Mouse (Mus musculus) embryonic facial prominence, embryonic 14.5 days (tissue): Measurements from ENCODE around the gene Cpne2. TPM values are rescaled to one million over a fixed set of nuclear protein-coding genes. Genes with fewer than 3 reads are reported as not detected.

Experiments
- ATAC-seq: fragments of 200-750 bp; cut with Nextera tagmentation; 2 replicates; pipeline ENCODE4 v1.8.0; 2017; ENCODE audit warnings: low read depth, moderate number of reproducible peaks, moderate TSS enrichment
- DNase-seq: peaks from one replicate; pipeline ENCODE4 v3.0.0-alpha.2; 2015; ENCODE audit warnings: low spot score
- H3K27ac ChIP-seq: fragments of 300-500 bp; sonication (generic); replicated peaks from 2 replicates; pipeline ENCODE4 v1.5.1; 2014; ENCODE audit warnings: low read depth, mild to moderate bottlenecking, low read length, moderate library complexity
- H3K27me3 ChIP-seq: fragments of 300-500 bp; sonication (generic); replicated peaks from 2 replicates; pipeline ENCODE4 v1.6.1; 2014; ENCODE audit warnings: low read length; ENCODE audit not compliant: control insufficient read depth, insufficient read depth
- H3K36me3 ChIP-seq: fragments of 300-500 bp; sonication (generic); 2 replicates; pipeline ENCODE4 v1.6.1; 2014; ENCODE audit warnings: low read length, mixed read lengths; ENCODE audit not compliant: control insufficient read depth, insufficient read depth
- H3K4me1 ChIP-seq: fragments of 300-500 bp; sonication (generic); 2 replicates; pipeline ENCODE4 v1.6.1; 2014; ENCODE audit warnings: antibody characterized with exemption, low read length; ENCODE audit not compliant: control insufficient read depth, insufficient read depth
- H3K4me2 ChIP-seq: fragments of 300-500 bp; sonication (generic); 2 replicates; pipeline ENCODE4 v1.6.1; 2014; ENCODE audit warnings: low read depth, mild to moderate bottlenecking, low read length, moderate library complexity, mixed read lengths
- H3K4me3 ChIP-seq: fragments of 300-500 bp; sonication (generic); 2 replicates; pipeline ENCODE4 v1.5.1; 2014; ENCODE audit warnings: low read depth, mild to moderate bottlenecking, low read length
- H3K9ac ChIP-seq: fragments of 300-500 bp; sonication (generic); 2 replicates; pipeline ENCODE4 v1.6.1; 2014; ENCODE audit warnings: low read depth, mild to moderate bottlenecking, low read length, moderate library complexity, mixed read lengths
- H3K9me3 ChIP-seq: fragments of 300-500 bp; sonication (generic); 2 replicates; pipeline ENCODE4 v1.6.1; 2016; ENCODE audit warnings: low read length; ENCODE audit not compliant: control insufficient read depth
- WGBS: fragments of 180-500 bp; shearing (Covaris S2); extraction: QIAGEN DNeasy Blood & Tissue Kit; methylation state at CpG from one replicate; pipeline ENCODE4 v1.1.7; 2014; 5-methylcytosine and 5-hydroxymethylcytosine counted together
- polyA plus RNA-seq: library from polyadenylated mRNA; unstranded; fragments of >200 nt; fragmentation: Nextera tagmentation; extraction: Ambion mirVana; gene quantifications from 2 replicates; pipeline ENCODE4 v1.2.1, GENCODE M21; 2014

Gene Cpne2
- polyA plus RNA-seq, 1 experiment from 2014 or later, result 12.4 TPM

DNA sequence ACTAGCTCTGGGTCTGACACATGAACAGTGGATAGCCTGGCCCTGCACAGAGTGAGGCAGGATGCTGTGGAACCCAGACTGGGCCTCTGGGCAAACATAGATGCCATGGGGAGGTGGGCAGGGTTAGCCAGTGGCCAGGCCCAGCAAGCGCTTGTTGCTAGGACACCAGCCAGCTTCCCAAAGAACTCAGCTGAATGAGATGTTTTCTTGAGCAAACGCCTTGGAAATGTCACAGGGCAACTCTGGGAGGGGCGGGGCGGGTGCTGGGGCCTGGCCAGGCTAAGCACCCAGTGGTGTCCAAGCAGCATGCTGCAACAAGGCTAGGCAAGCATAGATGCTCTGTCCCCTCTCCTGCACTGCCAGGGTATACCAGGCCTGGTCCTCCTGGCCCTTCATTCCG is 28.5 kb downstream of the Cpne2 start:
- H3K9me3 ChIP-seq, result no peaks in the 10 kb centered on the region
- no peak overlapping the region for H3K4me2 ChIP-seq
- H3K27ac ChIP-seq, result no peak overlapping the region
- H3K36me3 ChIP-seq, result no peaks in the 10 kb centered on the region
- no peak overlapping the region for H3K4me3 ChIP-seq
- H3K4me1 ChIP-seq, result no peaks in the 10 kb centered on the region
- WGBS, result 80% methylated on average over 2 of the region's 5 CpGs
- ATAC-seq (no peak), DNase-seq (no peak)
- H3K9ac ChIP-seq, result no peak overlapping the region
- H3K27me3 ChIP-seq, result no peaks in the 10 kb centered on the region

DNA sequence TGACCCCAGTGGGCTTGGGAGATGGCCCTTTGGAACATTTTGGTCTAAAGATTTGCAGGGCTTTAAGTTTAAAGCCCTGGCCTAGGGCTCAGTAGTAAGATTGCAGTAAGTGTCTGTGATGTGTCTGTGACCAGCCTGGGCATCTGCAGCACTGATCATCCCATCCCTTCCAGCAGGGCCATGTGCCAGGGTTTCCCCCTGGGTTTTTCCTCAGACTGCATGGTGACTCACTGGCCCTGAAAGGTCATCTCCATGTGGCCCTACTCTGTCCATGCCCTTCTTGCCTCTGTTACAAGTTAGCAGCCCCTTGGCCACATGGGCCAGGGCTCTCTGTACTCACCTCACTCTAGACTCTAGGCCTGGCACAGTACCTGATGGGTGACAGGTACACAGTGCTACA is 31.6 kb downstream of the Cpne2 start:
- Histone ChIP-seq H3K9ac (no peak overlapping the region), H3K4me3 (no peak overlapping the region), H3K27me3 (no peaks in the 10 kb centered on the region), H3K4me1 (0 out of 2 replicates have a peak, but pooled peaks cover 5% of the 10 kb centered on the region), H3K9me3 (no peaks in the 10 kb centered on the region), H3K36me3 (no peaks in the 10 kb centered on the region), H3K27ac (no peak overlapping the region), H3K4me2 (no peak overlapping the region)
- no peak for DNase-seq
- ATAC-seq, result no peak

DNA sequence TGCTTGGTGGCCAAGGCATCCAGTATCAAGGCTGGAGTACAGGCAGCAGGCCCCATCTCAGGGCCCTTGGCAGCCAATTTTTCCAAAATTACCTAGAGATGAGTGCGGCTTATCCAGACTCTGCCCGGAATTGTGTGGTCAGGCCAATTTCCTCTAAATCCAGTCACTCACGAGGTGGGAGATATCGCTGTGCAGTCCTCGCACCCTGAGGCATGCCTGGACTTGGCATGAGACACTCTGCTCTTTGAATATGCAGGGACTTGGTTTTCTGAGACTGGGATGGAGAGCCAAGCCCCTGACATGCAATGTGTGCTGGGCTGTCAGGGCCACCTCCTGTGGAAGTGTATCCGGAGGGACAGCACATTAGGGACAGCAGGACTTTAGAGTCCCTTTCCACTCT is 33.2 kb downstream of the Cpne2 start:
- ATAC-seq (no peak), DNase-seq (no peak)
- H3K4me2 ChIP-seq, result no peak overlapping the region
- peaks cover 1% of the 10 kb centered on the region; the same call in 1 of the 2 replicates for H3K36me3 ChIP-seq
- H3K27me3 ChIP-seq, result no peaks in the 10 kb centered on the region
- WGBS, result 72% methylated on average over 6 of the region's 6 CpGs
- no peak overlapping the region for H3K27ac ChIP-seq
- no peak overlapping the region for H3K4me3 ChIP-seq
- 0 out of 2 replicates have a peak, but pooled peaks cover 5% of the 10 kb centered on the region for H3K4me1 ChIP-seq
- no peaks in the 10 kb centered on the region for H3K9me3 ChIP-seq
- H3K9ac ChIP-seq, result no peak overlapping the region

DNA sequence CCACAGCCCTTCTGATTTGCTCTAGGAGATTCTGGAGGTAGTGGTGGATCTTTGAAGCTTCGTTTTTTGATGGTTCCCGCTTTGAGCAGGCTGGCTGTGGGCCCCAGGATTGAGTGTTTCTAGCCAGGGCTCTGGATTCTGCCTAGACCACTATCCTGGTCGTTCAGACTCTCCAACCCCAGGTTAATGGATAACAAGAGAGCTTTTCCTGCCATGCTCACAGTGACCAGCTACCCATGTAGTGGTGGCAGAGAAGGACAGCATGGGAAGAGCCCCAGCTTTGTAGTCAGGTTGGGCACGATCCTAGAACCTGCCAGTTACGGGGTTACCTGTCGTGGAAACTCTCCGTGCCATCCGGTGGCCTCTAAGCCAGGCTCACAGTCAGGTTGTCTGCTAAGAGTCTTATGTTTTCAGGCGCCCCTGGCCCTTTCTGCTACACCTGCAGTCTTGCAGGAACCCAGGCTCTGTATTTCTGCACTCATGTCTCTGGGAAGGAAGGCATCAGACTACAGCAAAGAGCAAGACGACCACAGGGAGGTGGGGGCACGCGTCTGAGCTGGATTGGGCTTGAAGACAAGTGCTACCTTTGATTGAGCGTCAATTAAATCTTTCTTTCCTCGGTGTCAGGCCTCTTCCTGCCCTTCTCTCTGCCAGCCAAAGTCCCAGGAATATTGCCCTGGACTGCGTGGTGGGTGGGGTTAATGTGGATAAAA is 33.8 kb downstream of the Cpne2 start:
- no peak overlapping the region for H3K9ac ChIP-seq
- DNase-seq (no peak), ATAC-seq (no peak)
- H3K27ac ChIP-seq, result no peak overlapping the region
- no peaks in the 10 kb centered on the region for H3K27me3 ChIP-seq
- H3K9me3 ChIP-seq, result no peaks in the 10 kb centered on the region
- 67% methylated on average over 15 of the region's 15 CpGs for WGBS
- peaks cover 7% of the 10 kb centered on the region; the same call in 1 of the 2 replicates for H3K36me3 ChIP-seq
- H3K4me3 ChIP-seq, result no peak overlapping the region
- H3K4me2 ChIP-seq, result no peak overlapping the region
- H3K4me1 ChIP-seq, result 0 out of 2 replicates have a peak, but pooled peaks cover 5% of the 10 kb centered on the region

DNA sequence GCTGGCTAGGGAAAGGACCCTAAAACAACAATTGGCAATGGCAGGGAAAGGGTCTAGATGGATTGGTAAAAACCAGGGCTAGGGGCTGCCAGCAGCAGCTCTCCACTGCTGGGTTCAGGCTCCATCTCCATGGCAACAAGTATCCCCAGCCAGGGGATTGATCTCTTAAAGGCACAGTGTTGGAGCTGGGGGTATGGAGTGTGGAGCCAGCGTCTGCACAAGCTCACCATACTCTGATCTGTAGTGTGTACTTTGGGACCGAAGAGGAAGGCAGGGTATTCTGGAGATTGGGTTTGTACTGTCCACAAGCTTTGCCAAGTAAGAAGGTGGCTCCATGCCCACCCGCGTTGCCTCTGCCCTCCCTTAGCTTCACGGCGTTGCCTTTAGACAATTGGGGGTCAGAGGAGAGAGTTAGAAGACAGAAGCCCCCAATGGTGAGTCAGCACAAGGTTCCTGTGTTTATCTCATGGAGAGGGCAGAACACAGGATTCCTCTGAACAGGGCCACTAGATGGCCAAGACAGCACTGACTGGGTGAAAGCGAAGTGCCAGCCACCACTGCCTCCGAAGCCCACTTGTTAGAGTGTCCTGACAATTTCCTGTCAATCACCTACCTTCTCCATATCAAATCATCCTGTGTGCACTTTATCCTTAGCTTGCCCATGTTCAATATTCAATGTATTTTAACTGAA is 34.5 kb downstream of the Cpne2 start:
- ATAC-seq (peak; percentile 68; the same call in 1 of the 2 replicates), DNase-seq (no peak)
- H3K4me2 ChIP-seq, result no peak overlapping the region
- WGBS, result 67% methylated on average over 8 of the region's 8 CpGs
- H3K9me3 ChIP-seq, result no peaks in the 10 kb centered on the region
- no peak overlapping the region for H3K9ac ChIP-seq
- no peak overlapping the region for H3K27ac ChIP-seq
- H3K27me3 ChIP-seq, result no peaks in the 10 kb centered on the region
- peaks cover 7% of the 10 kb centered on the region; the same call in 1 of the 2 replicates for H3K36me3 ChIP-seq
- H3K4me3 ChIP-seq, result no peak overlapping the region
- H3K4me1 ChIP-seq, result 0 out of 2 replicates have a peak, but pooled peaks cover 5% of the 10 kb centered on the region

DNA sequence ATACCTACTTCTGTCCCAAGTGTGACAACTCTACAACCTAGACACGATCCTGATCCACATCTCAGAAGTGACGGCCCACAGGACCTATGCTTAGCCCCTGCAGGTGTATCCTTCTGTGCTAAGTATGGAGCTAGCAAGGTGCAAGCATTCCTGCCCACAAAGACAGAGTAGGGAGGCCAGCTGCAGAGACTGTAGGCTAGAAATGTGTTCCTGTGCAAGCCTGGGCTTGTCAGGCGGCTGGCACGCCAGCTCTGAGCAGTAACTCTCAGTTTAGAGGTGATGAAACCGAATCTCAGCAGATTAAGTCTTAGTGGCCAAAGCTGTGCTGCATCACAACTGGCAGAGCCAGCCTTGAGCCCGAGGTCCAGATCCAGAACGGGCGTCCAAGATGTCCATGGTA is 35.3 kb downstream of the Cpne2 start:
- H3K4me1 ChIP-seq, result 0 out of 2 replicates have a peak, but pooled peaks cover 5% of the 10 kb centered on the region
- no peak overlapping the region for H3K9ac ChIP-seq
- ATAC-seq (peak; percentile 55; the same call in 1 of the 2 replicates), DNase-seq (no peak)
- H3K4me3 ChIP-seq, result no peak overlapping the region
- H3K27ac ChIP-seq, result no peak overlapping the region
- no peaks in the 10 kb centered on the region for H3K9me3 ChIP-seq
- H3K36me3 ChIP-seq, result peaks cover 12% of the 10 kb centered on the region; the same call in 1 of the 2 replicates
- H3K27me3 ChIP-seq, result no peaks in the 10 kb centered on the region
- no peak overlapping the region for H3K4me2 ChIP-seq
- WGBS, result 80% methylated on average over 8 of the region's 8 CpGs

DNA sequence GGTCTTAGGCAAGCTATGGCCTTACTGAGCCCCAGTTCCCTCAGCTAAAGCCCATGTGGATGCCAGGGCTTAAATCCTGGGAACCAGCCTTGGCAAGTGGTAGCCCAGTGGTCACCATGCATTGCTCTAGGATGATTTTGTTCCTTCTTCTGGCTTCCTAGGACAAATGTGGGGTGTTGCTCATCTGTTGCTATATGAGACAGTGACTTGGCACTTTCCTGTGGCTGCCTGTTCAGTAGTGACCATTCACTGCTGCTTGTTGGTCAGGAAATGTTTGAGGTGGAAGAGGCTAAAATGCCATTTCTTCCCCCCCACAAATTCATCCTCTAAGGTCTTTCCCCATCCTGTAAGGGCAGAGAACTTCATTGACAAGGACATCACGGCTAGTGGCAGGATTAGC is 36.6 kb downstream of the Cpne2 start:
- Histone ChIP-seq H3K9me3 (no peaks in the 10 kb centered on the region), H3K4me3 (no peak overlapping the region), H3K4me1 (0 out of 2 replicates have a peak, but pooled peaks cover 5% of the 10 kb centered on the region), H3K36me3 (peaks cover 24% of the 10 kb centered on the region), H3K27ac (no peak overlapping the region), H3K4me2 (no peak overlapping the region), H3K9ac (no peak overlapping the region), H3K27me3 (no peaks in the 10 kb centered on the region)
- DNase-seq, result no peak
- ATAC-seq, result no peak
- 64% methylated on average over 1 of the region's 1 CpGs for WGBS

DNA sequence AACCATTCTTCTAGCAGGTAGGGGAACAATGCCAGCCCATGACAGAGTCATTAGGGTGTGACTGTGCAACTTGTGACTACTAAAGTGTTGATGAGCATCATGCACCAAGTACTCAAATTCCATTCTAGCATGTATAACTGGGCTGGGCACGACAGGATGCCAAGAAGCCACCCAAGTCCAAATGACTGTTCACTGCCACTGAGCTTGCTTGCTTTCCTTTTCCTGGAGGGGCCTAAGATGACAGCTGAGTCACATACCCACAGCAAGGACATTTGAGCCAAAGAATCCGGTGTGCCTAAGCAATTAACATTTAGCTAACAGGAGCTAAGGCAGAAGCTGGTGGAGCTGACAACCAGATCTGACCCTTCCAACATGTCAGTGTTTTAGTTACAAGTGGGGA is 39.1 kb downstream of the Cpne2 start:
- Histone ChIP-seq H3K4me3 (no peak overlapping the region), H3K4me2 (no peak overlapping the region), H3K27me3 (no peaks in the 10 kb centered on the region), H3K36me3 (peaks cover 48% of the 10 kb centered on the region), H3K9ac (no peak overlapping the region), H3K4me1 (0 out of 2 replicates have a peak, but pooled peaks cover 5% of the 10 kb centered on the region), H3K27ac (no peak overlapping the region), H3K9me3 (no peaks in the 10 kb centered on the region)
- no peak for ATAC-seq
- DNase-seq, result no peak
- 78% methylated on average over 2 of the region's 2 CpGs for WGBS
